Mouse (Mus musculus): Measurements from ENCODE around the gene Crot. TPM values are rescaled to one million over a fixed set of nuclear protein-coding genes. Genes with fewer than 3 reads are reported as not detected.

Gene Crot
- polyA plus RNA-seq, 1 experiment from 2014 or later, result 35.9 TPM

DNA sequence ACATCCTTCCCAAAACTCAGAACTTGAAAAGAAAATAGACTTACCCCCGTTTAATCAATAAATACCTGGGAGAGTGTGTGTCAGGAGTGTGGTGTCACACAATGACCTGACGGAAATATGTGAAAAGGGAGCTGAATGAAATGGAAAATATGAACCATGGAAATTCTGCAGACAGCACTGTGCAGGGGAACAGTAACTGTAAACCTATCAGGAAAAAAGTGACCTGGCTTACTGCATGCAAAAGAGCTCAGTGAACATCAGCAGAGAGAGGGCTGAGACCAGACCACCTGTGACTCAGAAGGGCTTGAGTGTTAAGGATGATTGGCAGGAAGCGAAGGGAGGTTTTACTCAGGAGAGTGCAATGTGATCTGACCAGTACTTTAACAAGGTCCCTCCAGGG is 11.7 kb downstream of the Crot start:
- ATAC-seq (ENCODE audit: insufficient read depth, low FRiP score, low TSS enrichment) (no peak), DNase-seq (ENCODE audit: low spot score) (no peak)
- H3K9me3 ChIP-seq (ENCODE audit: control insufficient read depth, low read length), result no peaks in the 10 kb centered on the region
- no peak overlapping the region for H3K4me2 ChIP-seq (ENCODE audit: low read depth)
- 92% methylated on average over 3 of the region's 3 CpGs for WGBS
- H3K36me3 ChIP-seq (ENCODE audit: control insufficient read depth, insufficient read depth, low read length), result no peaks in the 10 kb centered on the region
- no peaks in the 10 kb centered on the region for H3K27me3 ChIP-seq (ENCODE audit: control insufficient read depth, insufficient read depth, low read length)
- no peaks in the 10 kb centered on the region for H3K4me1 ChIP-seq (ENCODE audit: control insufficient read depth, insufficient read depth, low read length)
- H3K27ac ChIP-seq (ENCODE audit: low read depth, low read length), result no peak overlapping the region
- H3K9ac ChIP-seq (ENCODE audit: low read length), result no peak overlapping the region
- no peak overlapping the region for H3K4me3 ChIP-seq (ENCODE audit: low read depth, low read length)

DNA sequence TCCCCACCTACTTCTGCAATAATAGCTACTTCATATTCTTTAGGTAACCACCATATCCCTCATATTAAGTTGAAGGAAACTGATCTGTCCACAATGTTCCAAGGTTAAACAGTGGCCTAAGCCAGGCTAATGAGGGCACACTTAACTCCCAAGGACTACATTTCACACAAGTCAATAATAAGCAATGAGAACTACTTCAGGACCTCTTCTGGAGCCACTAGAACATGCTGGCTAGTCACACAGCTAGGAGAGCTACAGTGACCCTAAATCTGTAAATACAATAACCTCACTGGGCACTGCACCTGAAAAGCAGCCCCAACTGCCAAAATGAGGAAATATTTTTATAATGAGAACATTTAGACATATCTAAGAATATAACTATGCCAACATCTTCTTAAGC is 22.4 kb downstream of the Crot start:
- peaks cover 1% of the 10 kb centered on the region for H3K36me3 ChIP-seq (ENCODE audit: control insufficient read depth, insufficient read depth, low read length)
- no peak for ATAC-seq (ENCODE audit: insufficient read depth, low FRiP score, low TSS enrichment)
- no peaks in the 10 kb centered on the region for H3K9me3 ChIP-seq (ENCODE audit: control insufficient read depth, low read length)
- H3K9ac ChIP-seq (ENCODE audit: low read length), result no peak overlapping the region
- H3K27ac ChIP-seq (ENCODE audit: low read depth, low read length), result no peak overlapping the region
- DNase-seq (ENCODE audit: low spot score), result no peak
- H3K4me1 ChIP-seq (ENCODE audit: control insufficient read depth, insufficient read depth, low read length), result no peaks in the 10 kb centered on the region
- no peaks in the 10 kb centered on the region for H3K27me3 ChIP-seq (ENCODE audit: control insufficient read depth, insufficient read depth, low read length)
- H3K4me3 ChIP-seq (ENCODE audit: low read depth, low read length), result no peak overlapping the region
- no peak overlapping the region for H3K4me2 ChIP-seq (ENCODE audit: low read depth)

DNA sequence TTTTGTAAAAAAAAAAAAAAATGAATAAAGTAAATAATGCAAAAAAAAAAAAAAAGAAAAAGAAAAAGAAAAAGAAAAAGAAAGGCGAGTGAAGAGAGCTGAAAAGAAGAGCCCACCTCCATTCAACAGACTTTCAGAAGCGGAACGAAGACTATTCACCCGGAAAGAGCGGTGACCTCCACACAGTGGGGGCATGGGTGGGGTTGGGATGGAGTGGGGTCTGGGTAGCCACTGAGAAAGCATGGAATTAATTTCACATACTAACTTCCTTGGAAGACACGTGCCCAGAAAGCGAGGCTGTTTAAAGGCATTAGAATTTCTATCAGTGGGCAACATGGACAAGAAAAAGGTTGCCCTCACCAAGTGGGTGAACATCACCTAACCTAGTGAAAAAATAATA is 24.8 kb downstream of the Crot start:
- no peaks in the 10 kb centered on the region for H3K4me1 ChIP-seq (ENCODE audit: control insufficient read depth, insufficient read depth, low read length)
- no peak overlapping the region for H3K27ac ChIP-seq (ENCODE audit: low read depth, low read length)
- 48% methylated on average over 7 of the region's 7 CpGs for WGBS
- DNase-seq (ENCODE audit: low spot score) (no peak), ATAC-seq (ENCODE audit: insufficient read depth, low FRiP score, low TSS enrichment) (no peak)
- H3K27me3 ChIP-seq (ENCODE audit: control insufficient read depth, insufficient read depth, low read length), result no peaks in the 10 kb centered on the region
- H3K4me3 ChIP-seq (ENCODE audit: low read depth, low read length), result no peak overlapping the region
- peaks cover 2% of the 10 kb centered on the region for H3K36me3 ChIP-seq (ENCODE audit: control insufficient read depth, insufficient read depth, low read length)
- H3K9me3 ChIP-seq (ENCODE audit: control insufficient read depth, low read length), result no peaks in the 10 kb centered on the region
- H3K9ac ChIP-seq (ENCODE audit: low read length), result no peak overlapping the region
- H3K4me2 ChIP-seq (ENCODE audit: low read depth), result no peak overlapping the region

DNA sequence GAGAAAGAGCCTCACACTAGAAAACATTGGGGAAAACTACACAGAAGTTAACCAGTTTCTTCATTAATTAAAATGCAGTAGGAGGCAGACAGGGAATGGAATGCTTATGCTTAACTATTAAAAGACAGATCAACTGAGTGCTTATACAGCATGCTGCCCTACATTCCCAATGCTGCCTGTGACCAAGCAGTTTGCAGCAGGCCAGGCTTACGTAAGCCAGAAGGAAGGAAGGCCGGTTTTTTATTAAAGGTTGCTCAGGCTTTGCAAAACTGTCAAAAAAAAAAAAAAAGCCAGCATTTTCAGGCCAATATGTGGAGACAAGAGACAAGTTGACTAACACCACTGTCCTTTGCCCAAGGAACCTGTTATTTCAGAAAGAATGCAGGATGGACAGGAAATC is 26.4 kb downstream of the Crot start:
- WGBS, result 94% methylated on average over 2 of the region's 2 CpGs
- no peaks in the 10 kb centered on the region for H3K27me3 ChIP-seq (ENCODE audit: control insufficient read depth, insufficient read depth, low read length)

DNA sequence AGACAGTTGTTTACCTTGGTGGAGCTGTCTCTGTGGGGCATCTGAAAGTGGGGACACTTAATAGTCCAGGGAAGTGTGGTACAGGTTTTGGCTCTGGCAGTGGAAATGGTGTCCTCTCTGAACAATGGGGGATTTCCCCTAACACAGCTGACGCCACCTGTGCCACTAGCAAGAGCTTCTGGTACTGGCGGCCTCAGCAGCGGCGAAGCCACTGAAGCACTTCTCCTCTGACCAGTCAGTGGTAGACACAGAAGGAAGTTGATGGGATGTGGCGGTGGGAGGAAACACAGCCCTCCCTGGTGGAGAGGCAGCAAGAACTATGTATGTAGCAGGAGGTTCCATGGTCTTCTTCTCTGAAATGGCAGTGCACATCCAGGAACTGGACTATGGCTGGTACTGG is 32.6 kb downstream of the Crot start:
- Histone ChIP-seq H3K4me1 (ENCODE audit: control insufficient read depth, insufficient read depth, low read length) (no peaks in the 10 kb centered on the region), H3K4me3 (ENCODE audit: low read depth, low read length) (no peak overlapping the region), H3K9me3 (ENCODE audit: control insufficient read depth, low read length) (no peaks in the 10 kb centered on the region), H3K27ac (ENCODE audit: low read depth, low read length) (no peak overlapping the region), H3K9ac (ENCODE audit: low read length) (no peak overlapping the region), H3K4me2 (ENCODE audit: low read depth) (no peak overlapping the region), H3K36me3 (ENCODE audit: control insufficient read depth, insufficient read depth, low read length) (peaks cover 7% of the 10 kb centered on the region; the same call in 1 of the 2 replicates), H3K27me3 (ENCODE audit: control insufficient read depth, insufficient read depth, low read length) (no peaks in the 10 kb centered on the region)
- 94% methylated on average over 5 of the region's 5 CpGs for WGBS
- no peak for ATAC-seq (ENCODE audit: insufficient read depth, low FRiP score, low TSS enrichment)
- DNase-seq (ENCODE audit: low spot score), result no peak

More for the DNA sequence above, 26.4 kb downstream of the Crot start:
- Histone ChIP-seq H3K27ac (ENCODE audit: low read depth, low read length) (no peak overlapping the region), H3K4me2 (ENCODE audit: low read depth) (no peak overlapping the region), H3K9ac (ENCODE audit: low read length) (no peak overlapping the region), H3K4me1 (ENCODE audit: control insufficient read depth, insufficient read depth, low read length) (no peaks in the 10 kb centered on the region), H3K9me3 (ENCODE audit: control insufficient read depth, low read length) (no peaks in the 10 kb centered on the region), H3K36me3 (ENCODE audit: control insufficient read depth, insufficient read depth, low read length) (peaks cover 2% of the 10 kb centered on the region), H3K4me3 (ENCODE audit: low read depth, low read length) (no peak overlapping the region)
- ATAC-seq (ENCODE audit: insufficient read depth, low FRiP score, low TSS enrichment) (no peak), DNase-seq (ENCODE audit: low spot score) (no peak)

DNA sequence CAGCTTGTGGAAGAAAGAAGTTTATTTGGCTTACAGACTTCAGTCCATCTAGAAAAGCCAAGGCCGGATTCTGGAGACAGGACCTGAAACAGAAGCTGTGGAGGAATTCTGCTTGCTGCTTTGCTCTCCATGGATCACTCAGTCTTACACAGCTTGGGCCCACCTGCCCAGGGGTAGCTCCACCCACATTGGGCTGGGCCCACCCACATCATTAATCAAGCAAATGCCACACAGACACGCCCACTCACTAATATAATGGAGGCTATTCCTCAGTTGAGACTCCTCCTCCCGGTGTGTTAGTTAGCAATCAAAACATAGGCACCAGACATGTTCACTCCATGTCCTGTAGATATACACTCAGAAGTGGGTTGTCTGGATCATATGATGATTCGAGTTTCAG is 36.6 kb downstream of the Crot start:
- no peak overlapping the region for H3K4me3 ChIP-seq (ENCODE audit: low read depth, low read length)
- no peaks in the 10 kb centered on the region for H3K27me3 ChIP-seq (ENCODE audit: control insufficient read depth, insufficient read depth, low read length)
- ATAC-seq (ENCODE audit: insufficient read depth, low FRiP score, low TSS enrichment) (0 out of 2 replicates have a peak, but pooled peaks have one; percentile 53), DNase-seq (ENCODE audit: low spot score) (no peak)
- no peaks in the 10 kb centered on the region for H3K9me3 ChIP-seq (ENCODE audit: control insufficient read depth, low read length)
- H3K36me3 ChIP-seq (ENCODE audit: control insufficient read depth, insufficient read depth, low read length), result peaks cover 7% of the 10 kb centered on the region; the same call in 1 of the 2 replicates
- H3K27ac ChIP-seq (ENCODE audit: low read depth, low read length), result no peak overlapping the region
- no peaks in the 10 kb centered on the region for H3K4me1 ChIP-seq (ENCODE audit: control insufficient read depth, insufficient read depth, low read length)
- WGBS, result 81% methylated on average over 4 of the region's 4 CpGs
- H3K9ac ChIP-seq (ENCODE audit: low read length), result no peak overlapping the region
- no peak overlapping the region for H3K4me2 ChIP-seq (ENCODE audit: low read depth)

DNA sequence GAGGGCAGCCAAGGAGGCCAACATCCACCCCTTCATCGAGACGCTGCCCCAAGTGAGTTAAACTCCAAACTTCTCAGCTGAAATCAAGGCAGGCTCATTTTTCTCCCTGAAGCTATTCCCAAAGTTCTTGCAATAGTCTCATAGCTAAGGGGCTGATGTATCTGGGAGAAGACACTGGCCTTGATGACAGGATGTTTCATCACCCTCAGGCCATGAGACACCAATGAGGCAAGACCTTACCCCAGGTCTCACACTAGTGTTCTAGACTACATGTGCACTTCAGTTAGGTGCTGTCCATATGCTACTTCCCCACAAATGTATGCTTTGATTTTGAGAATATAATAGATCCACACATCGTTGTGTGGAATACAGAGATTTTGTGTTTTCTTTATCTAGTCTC is 41.6 kb downstream of the Crot start:
- Histone ChIP-seq H3K9ac (ENCODE audit: low read length) (no peak overlapping the region), H3K36me3 (ENCODE audit: control insufficient read depth, insufficient read depth, low read length) (no peaks in the 10 kb centered on the region), H3K27me3 (ENCODE audit: control insufficient read depth, insufficient read depth, low read length) (no peaks in the 10 kb centered on the region), H3K4me3 (ENCODE audit: low read depth, low read length) (no peak overlapping the region), H3K4me1 (ENCODE audit: control insufficient read depth, insufficient read depth, low read length) (no peaks in the 10 kb centered on the region), H3K9me3 (ENCODE audit: control insufficient read depth, low read length) (no peaks in the 10 kb centered on the region), H3K4me2 (ENCODE audit: low read depth) (no peak overlapping the region), H3K27ac (ENCODE audit: low read depth, low read length) (no peak overlapping the region)
- DNase-seq (ENCODE audit: low spot score), result no peak
- WGBS, result 98% methylated on average over 3 of the region's 3 CpGs
- ATAC-seq (ENCODE audit: insufficient read depth, low FRiP score, low TSS enrichment), result no peak

DNA sequence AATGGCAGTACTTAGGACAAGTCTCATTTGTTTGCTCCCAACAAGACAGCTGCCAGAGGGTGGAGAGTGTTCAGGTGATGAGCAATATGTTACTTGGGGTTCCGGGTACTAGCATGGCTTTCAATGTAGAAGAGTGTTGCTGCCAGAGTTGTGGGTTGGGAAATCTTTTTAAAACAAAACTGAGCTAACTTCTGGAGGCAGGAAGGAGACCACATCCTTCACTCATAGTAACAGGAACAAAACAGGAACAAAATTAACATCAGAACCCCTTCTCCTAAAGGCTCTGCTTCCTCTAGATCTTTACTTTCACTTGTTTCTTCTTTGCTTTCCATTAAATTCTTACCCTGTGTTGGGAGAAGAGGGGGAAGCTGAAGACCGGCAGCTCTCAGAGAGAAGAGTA is 43.5 kb downstream of the Crot start:
- no peaks in the 10 kb centered on the region for H3K36me3 ChIP-seq (ENCODE audit: control insufficient read depth, insufficient read depth, low read length)
- ATAC-seq (ENCODE audit: insufficient read depth, low FRiP score, low TSS enrichment) (no peak), DNase-seq (ENCODE audit: low spot score) (no peak)
- no peak overlapping the region for H3K9ac ChIP-seq (ENCODE audit: low read length)
- H3K27ac ChIP-seq (ENCODE audit: low read depth, low read length), result no peak overlapping the region
- no peak overlapping the region for H3K4me2 ChIP-seq (ENCODE audit: low read depth)
- 96% methylated on average over 2 of the region's 2 CpGs for WGBS
- H3K27me3 ChIP-seq (ENCODE audit: control insufficient read depth, insufficient read depth, low read length), result no peaks in the 10 kb centered on the region
- H3K4me1 ChIP-seq (ENCODE audit: control insufficient read depth, insufficient read depth, low read length), result no peaks in the 10 kb centered on the region
- H3K4me3 ChIP-seq (ENCODE audit: low read depth, low read length), result no peak overlapping the region
- H3K9me3 ChIP-seq (ENCODE audit: control insufficient read depth, low read length), result no peaks in the 10 kb centered on the region

DNA sequence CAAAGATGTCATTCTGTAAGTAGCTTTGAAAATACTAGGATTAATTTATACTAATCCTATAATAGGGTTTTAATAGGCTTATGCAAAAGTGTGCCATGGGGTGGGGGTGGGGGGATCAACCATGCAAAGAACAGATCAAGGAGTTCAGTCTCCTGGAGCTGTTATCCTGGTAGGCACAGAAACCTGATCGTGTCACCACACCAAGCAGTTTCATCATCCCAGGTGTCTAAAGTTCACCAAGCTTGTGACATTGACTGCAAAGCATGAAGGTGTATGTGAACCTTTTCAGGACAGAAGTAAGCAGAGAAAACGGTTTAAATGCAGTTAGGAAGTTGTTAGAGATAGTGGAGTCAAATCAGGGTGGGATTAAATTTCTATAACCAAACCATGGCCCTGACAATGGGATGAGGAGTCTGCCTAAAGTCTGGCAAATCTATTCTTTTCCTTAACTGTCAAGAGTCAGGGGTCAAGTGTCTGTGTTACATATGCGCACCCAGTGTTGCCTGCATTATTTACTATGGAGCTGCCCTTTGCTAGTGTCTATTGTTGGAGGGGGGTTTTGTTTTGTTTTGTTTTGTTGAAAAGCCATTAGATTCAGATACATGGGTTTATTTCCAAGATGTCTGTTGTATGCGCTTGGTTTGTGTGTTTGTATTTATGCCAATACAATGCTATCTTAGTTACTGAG is 49.6 kb downstream of the Crot start:
- DNase-seq (ENCODE audit: low spot score), result no peak
- Histone ChIP-seq H3K4me1 (ENCODE audit: control insufficient read depth, insufficient read depth, low read length) (no peaks in the 10 kb centered on the region), H3K9ac (ENCODE audit: low read length) (no peak overlapping the region), H3K4me3 (ENCODE audit: low read depth, low read length) (no peak overlapping the region), H3K27ac (ENCODE audit: low read depth, low read length) (no peak overlapping the region), H3K27me3 (ENCODE audit: control insufficient read depth, insufficient read depth, low read length) (no peaks in the 10 kb centered on the region), H3K9me3 (ENCODE audit: control insufficient read depth, low read length) (no peaks in the 10 kb centered on the region), H3K4me2 (ENCODE audit: low read depth) (no peak overlapping the region), H3K36me3 (ENCODE audit: control insufficient read depth, insufficient read depth, low read length) (no peaks in the 10 kb centered on the region)
- 72% methylated on average over 4 of the region's 4 CpGs for WGBS
- ATAC-seq (ENCODE audit: insufficient read depth, low FRiP score, low TSS enrichment), result no peak
